Mouse (Mus musculus) MEL (cell line): Measurements from ENCODE around the gene Ift57. TPM values are rescaled to one million over a fixed set of nuclear protein-coding genes. Genes with fewer than 3 reads are reported as not detected.

ENCODE experiments used
- DNase-seq: peaks from one replicate; pipeline ENCODE4 v3.0.0; 2011; ENCODE audit warnings: low read depth, low spot score
- H3K27ac ChIP-seq: 2 replicates; pipeline ENCODE4 v1.5.1; 2012; ENCODE audit warnings: low read depth, mild to moderate bottlenecking, control low read depth, low read length, moderate library complexity; ENCODE audit not compliant: control insufficient read depth
- H3K27me3 ChIP-seq, 2 experiments: fragments of 150-350 bp in 1 of 2; sonication (generic) in 1 of 2; 2 replicates each; pipeline ENCODE4 v1.6.1; 2012; ENCODE audit warnings: low read length in 2 of 2, mild to moderate bottlenecking in 2 of 2, improper control_type of control experiment in 1 of 2, moderate library complexity in 1 of 2; ENCODE audit not compliant: insufficient read depth in 2 of 2, control insufficient read depth in 1 of 2
- H3K36me3 ChIP-seq, 2 experiments: 2 replicates each; pipeline ENCODE4 v1.6.1; 2012 to 2014; ENCODE audit warnings: low read length in 2 of 2, improper control_type of control experiment in 1 of 2, inconsistent platforms in 1 of 2, mild to moderate bottlenecking in 1 of 2; ENCODE audit not compliant: insufficient read depth in 2 of 2, control insufficient read depth in 1 of 2
- H3K4me1 ChIP-seq, 2 experiments: fragments of 150-350 bp in 1 of 2; sonication (generic) in 1 of 2; 2 replicates each; pipeline ENCODE4 v1.6.1; 2012; ENCODE audit warnings: low read length in 2 of 2, improper control_type of control experiment in 1 of 2, mild to moderate bottlenecking in 1 of 2; ENCODE audit not compliant: insufficient read depth in 2 of 2, control insufficient read depth in 1 of 2
- H3K4me3 ChIP-seq, 2 experiments: fragments of 150-350 bp in 1 of 2; sonication (generic) in 1 of 2; 2 replicates each; pipeline ENCODE4 v1.5.1; 2012; ENCODE audit warnings: low read depth in 2 of 2, low read length in 2 of 2, mild to moderate bottlenecking in 2 of 2, moderate library complexity in 2 of 2, control low read depth in 1 of 2, improper control_type of control experiment in 1 of 2; ENCODE audit not compliant: control insufficient read depth in 1 of 2, insufficient read depth in 1 of 2
- H3K79me2 ChIP-seq: 2 replicates; pipeline ENCODE4 v1.6.1; 2012; ENCODE audit warnings: mild to moderate bottlenecking, low read length, moderate library complexity; ENCODE audit not compliant: control insufficient read depth, poor library complexity, insufficient read depth
- H3K9ac ChIP-seq: 2 replicates; pipeline ENCODE4 v1.6.1; 2012; ENCODE audit warnings: low read depth, mild to moderate bottlenecking, control low read depth, low read length, moderate library complexity; ENCODE audit not compliant: control insufficient read depth, poor library complexity, severe bottlenecking
- H3K9me3 ChIP-seq: fragments of 150-350 bp; sonication (generic); replicated peaks from 2 replicates; pipeline ENCODE4 v1.6.1; 2012; ENCODE audit warnings: mild to moderate bottlenecking, low read length, improper control_type of control experiment, moderate library complexity; ENCODE audit not compliant: insufficient read depth
- CTCF ChIP-seq, 3 experiments: IDR thresholded peaks in 2 of 3; conservative IDR thresholded peaks in 1 of 3; 2 replicates each; pipeline ENCODE4 v1.5.1; 2011 to 2012; ENCODE audit warnings: low read length in 3 of 3, low read depth in 2 of 3, mild to moderate bottlenecking in 2 of 3, improper control_type of control experiment in 1 of 3, inconsistent platforms in 1 of 3, mixed read lengths in 1 of 3, moderate library complexity in 1 of 3; ENCODE audit not compliant: control insufficient read depth in 1 of 3, insufficient read depth in 1 of 3, poor library complexity in 1 of 3, severe bottlenecking in 1 of 3
- ETS1 ChIP-seq: IDR thresholded peaks from 2 replicates; pipeline ENCODE4 v1.6.1; 2012; ENCODE audit warnings: low read depth, mild to moderate bottlenecking, inconsistent platforms, low read length, improper control_type of control experiment, moderate library complexity
- GATA1 ChIP-seq: IDR thresholded peaks from 2 replicates; pipeline ENCODE4 v1.6.1; 2011; ENCODE audit warnings: low read depth, low read length, improper control_type of control experiment
- JUND ChIP-seq: IDR thresholded peaks from 2 replicates; pipeline ENCODE4 v1.6.1; 2011; ENCODE audit warnings: low read depth, mild to moderate bottlenecking, improper control_type of control experiment, low read length
- KAT2A ChIP-seq: conservative IDR thresholded peaks from 2 replicates; pipeline ENCODE4 v1.6.1; 2012; ENCODE audit warnings: low read depth, low read length, improper control_type of control experiment, inconsistent platforms
- MAFK ChIP-seq: IDR thresholded peaks from 2 replicates; pipeline ENCODE4 v1.6.1; 2011; ENCODE audit warnings: low read depth, mild to moderate bottlenecking, low read length, improper control_type of control experiment, borderline replicate concordance
- MXI1 ChIP-seq: IDR thresholded peaks from 2 replicates; pipeline ENCODE4 v1.6.1; 2011; ENCODE audit warnings: mild to moderate bottlenecking, low read depth, low read length, improper control_type of control experiment
- MYC ChIP-seq: IDR thresholded peaks from 2 replicates; pipeline ENCODE4 v1.6.1; 2011; ENCODE audit warnings: low read depth, mild to moderate bottlenecking, low read length, improper control_type of control experiment, moderate library complexity
- POLR2AphosphoS5 ChIP-seq: IDR thresholded peaks from 2 replicates; pipeline ENCODE4 v1.6.1; 2012; ENCODE audit warnings: low read depth, borderline replicate concordance, mild to moderate bottlenecking, inconsistent platforms, low read length, moderate library complexity, mixed read lengths
- SIN3A ChIP-seq: IDR thresholded peaks from 2 replicates; pipeline ENCODE4 v1.6.1; 2012; ENCODE audit warnings: low read length, improper control_type of control experiment, inconsistent platforms
- TBP ChIP-seq: IDR thresholded peaks from 2 replicates; pipeline ENCODE4 v1.8.0; 2011; ENCODE audit warnings: low read depth, low read length, improper control_type of control experiment
- TCF12 ChIP-seq: IDR thresholded peaks from 2 replicates; pipeline ENCODE4 v1.6.1; 2014; ENCODE audit warnings: low read depth, mild to moderate bottlenecking, inconsistent platforms, low read length, improper control_type of control experiment, moderate library complexity
- USF1 ChIP-seq: IDR thresholded peaks from 2 replicates; pipeline ENCODE4 v1.6.1; 2014; ENCODE audit warnings: low read depth, mild to moderate bottlenecking, inconsistent platforms, low read length, improper control_type of control experiment, moderate library complexity
- USF2 ChIP-seq, 2 experiments: IDR thresholded peaks; 2 replicates each; pipeline ENCODE4 v1.6.1; 2011 to 2012; ENCODE audit warnings: improper control_type of control experiment in 2 of 2, low read length in 2 of 2, borderline replicate concordance in 1 of 2, inconsistent platforms in 1 of 2, low read depth in 1 of 2, mild to moderate bottlenecking in 1 of 2; ENCODE audit not compliant: insufficient read depth in 1 of 2
- ZMIZ1 ChIP-seq: IDR thresholded peaks from 2 replicates; pipeline ENCODE4 v1.6.1; 2012; ENCODE audit warnings: low read depth, mild to moderate bottlenecking, inconsistent platforms, low read length, improper control_type of control experiment, moderate library complexity
- ZNF384 ChIP-seq: IDR thresholded peaks from 2 replicates; pipeline ENCODE4 v1.6.1; 2012; ENCODE audit warnings: low read depth, mild to moderate bottlenecking, inconsistent platforms, low read length, improper control_type of control experiment
- polyA plus RNA-seq, 2 experiments: library from polyadenylated mRNA; stranded (reverse) in 1 of 2; unstranded in 1 of 2; fragments of >175 nt in 1 of 2; fragments of >200 nt in 1 of 2; gene quantifications; 2 replicates each; pipeline versions ENCODE4 v1.2.1 to v1.2.4; 2012; ENCODE audit warnings: low replicate concordance in 2 of 2, low read depth in 1 of 2; ENCODE audit not compliant: insufficient read length in 2 of 2, insufficient read depth in 1 of 2, missing spikeins in 1 of 2
- total RNA-seq: library from RNA; depleted of rRNA; stranded (reverse); fragments of 300-350 nt; gene quantifications from 2 replicates; pipeline ENCODE4 v1.2.3, GENCODE M21; 2012

Ift57 gene
- total and polyA plus RNA-seq, 3 experiments, result 5.7 to 11.1 TPM; not detected in 1

GRCm38 (mm10) chr16:49699821-49700220 is 788 bp downstream of the Ift57 start:
- H3K9ac ChIP-seq, result peak overlapping the region; percentile 60
- no peak overlapping the region for H3K27ac ChIP-seq
- peak overlapping the region; percentile 63 to 75 for H3K4me3 ChIP-seq
- peaks cover 0 to 11% of the 10 kb centered on the region in 2 experiments; a peak in 2 of 4 replicates for H3K36me3 ChIP-seq
- TF ChIP-seq GATA1 (peak; percentile 20; the same call in 1 of the 2 replicates), MXI1 (no peak), USF1 (no peak), USF2 (IDR thresholded peaks at IDR 0.05; ENCODE audit: borderline replicate concordance in 1 of 2, insufficient read depth in 1 of 2, low read depth in 1 of 2, low read length in 2 of 2) (no peak), JUND (no peak), ETS1 (no peak), MYC (no peak), ZNF384 (no peak), CTCF (IDR thresholded peaks at IDR 0.05 in 2 of 3, conservative IDR thresholded peaks at IDR 0.05 in 1 of 3; ENCODE audit: control insufficient read depth in 1 of 3, insufficient read depth in 1 of 3, low read depth in 2 of 3, low read length in 3 of 3, poor library complexity in 1 of 3, severe bottlenecking in 1 of 3) (no peak), POLR2AphosphoS5 (no peak), ZMIZ1 (no peak), TBP (no peak), SIN3A (peak; percentile 27; the same call in 1 of the 2 replicates)
- no peaks in the 10 kb centered on the region for H3K27me3 ChIP-seq
- no peaks in the 10 kb centered on the region for H3K9me3 ChIP-seq
- H3K4me1 ChIP-seq, result peaks cover 0 to 3% of the 10 kb centered on the region in 2 experiments; a peak in 3 of 4 replicates
- DNase-seq, result peak; percentile 53
- peaks cover 4% of the 10 kb centered on the region; the same call in 1 of the 2 replicates for H3K79me2 ChIP-seq

DNA sequence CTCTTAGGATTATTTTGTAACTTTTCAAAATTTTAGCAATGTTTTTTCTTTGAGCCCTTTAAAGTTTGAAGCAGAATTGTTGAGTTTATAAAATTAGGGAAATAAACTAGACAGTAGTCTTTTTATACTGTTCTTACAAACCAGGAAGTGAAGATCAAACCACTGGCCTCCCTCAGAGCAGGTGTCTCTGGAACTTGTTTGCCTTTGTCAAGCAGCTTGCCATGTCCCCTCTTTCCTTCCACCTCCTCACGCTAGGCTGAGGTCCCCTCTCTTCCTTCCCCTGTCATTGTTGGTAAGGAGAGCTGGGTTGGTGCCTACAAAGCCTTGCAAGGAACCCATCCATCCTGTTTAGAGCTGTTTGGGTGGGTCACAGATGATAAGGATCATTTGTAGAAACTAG is 9.0 kb downstream of the Ift57 start:
- Histone ChIP-seq H3K9me3 (no peaks in the 10 kb centered on the region), H3K79me2 (no peaks in the 10 kb centered on the region), H3K4me1 (peaks cover 10 to 11% of the 10 kb centered on the region in 2 experiments), H3K4me3 (0 out of 4 replicates have a peak overlapping the region, but pooled peaks of 1 of the 2 experiments have one; percentile 13), H3K36me3 (peaks cover 0 to 12% of the 10 kb centered on the region in 2 experiments; a peak in 2 of 4 replicates), H3K27ac (peak overlapping the region; percentile 37; the same call in 1 of the 2 replicates), H3K9ac (no peak overlapping the region; the same call in 1 of the 2 replicates), H3K27me3 (no peaks in the 10 kb centered on the region)
- peak; percentile 53 for DNase-seq
- TF ChIP-seq MAFK (no peak), USF1 (no peak), KAT2A (no peak), TCF12 (no peak), GATA1 (peak; percentile 11; the same call in 1 of the 2 replicates)
